Mouse (Mus musculus) thymus, adult 2 months (tissue): ENCODE measurements around the gene Avil.

Experiments
- CTCF ChIP-seq: fragments of 200-500 bp; IDR thresholded peaks from 2 replicates; pipeline ENCODE4 v1.5.1; 2012; ENCODE audit warnings: mild to moderate bottlenecking, control low read depth, low read length, moderate library complexity, borderline replicate concordance; ENCODE audit not compliant: control insufficient read depth, poor library complexity, insufficient read depth; ENCODE audit errors: extremely low read depth
- POLR2A ChIP-seq: fragments of 200-500 bp; IDR thresholded peaks from 2 replicates; pipeline ENCODE4 v1.6.1; 2012; ENCODE audit warnings: mild to moderate bottlenecking, low read length, control low read depth, moderate library complexity; ENCODE audit not compliant: control insufficient read depth, poor library complexity, insufficient read depth; ENCODE audit errors: extremely low read depth

GRCm38 (mm10) chr10:127059968-127060916 is 59.7 kb downstream of the Avil start, which contains the start of gene March9:
- TF ChIP-seq CTCF, result no peak
- no peak for TF ChIP-seq POLR2A
